Mouse (Mus musculus) frontal cortex, adult 2 months (tissue): Measurements from ENCODE around the gene Rims1. TPM values are rescaled to one million over a fixed set of nuclear protein-coding genes. Genes with fewer than 3 reads are reported as not detected.

ENCODE experiments used
- DNase-seq, 2 experiments: peaks; one replicate each; pipeline ENCODE4 v3.0.0; 2022; ENCODE audit warnings: low spot score in 1 of 2; ENCODE audit errors: extremely low spot score in 1 of 2
- polyA plus RNA-seq: library from polyadenylated mRNA; depleted of rRNA; stranded (reverse); fragments of >200 nt; gene quantifications from 2 replicates; pipeline ENCODE4 v1.2.3, GENCODE M21; 2012

Rims1 gene
- polyA plus RNA-seq, 1 experiment: 130 TPM

DNA sequence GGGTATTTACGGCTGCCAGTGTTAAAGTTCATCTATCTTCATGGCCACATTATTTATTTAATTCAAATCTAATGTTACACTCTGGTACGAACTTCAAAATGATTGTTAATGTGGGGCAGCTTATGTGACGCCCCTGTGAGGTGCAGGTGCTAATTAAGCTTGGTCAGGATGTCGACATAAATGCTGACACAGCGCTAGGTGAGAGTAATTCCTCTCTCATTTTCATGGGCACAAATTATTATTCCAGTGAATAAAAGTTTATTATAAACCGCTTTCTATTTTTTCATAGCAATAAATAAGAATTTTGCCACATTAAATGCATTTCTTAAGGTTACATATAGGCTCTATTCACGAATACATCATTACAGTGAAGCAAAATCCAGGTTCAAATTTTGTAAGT lies 395.6 kb downstream of the Rims1 start:
- no peak for DNase-seq

- DNase-seq: peak in 1 of 2 experiments; percentile 32
Measured at GRCm38 (mm10) chr1:22386361-22386760, 419.4 kb downstream of the Rims1 start.

DNA sequence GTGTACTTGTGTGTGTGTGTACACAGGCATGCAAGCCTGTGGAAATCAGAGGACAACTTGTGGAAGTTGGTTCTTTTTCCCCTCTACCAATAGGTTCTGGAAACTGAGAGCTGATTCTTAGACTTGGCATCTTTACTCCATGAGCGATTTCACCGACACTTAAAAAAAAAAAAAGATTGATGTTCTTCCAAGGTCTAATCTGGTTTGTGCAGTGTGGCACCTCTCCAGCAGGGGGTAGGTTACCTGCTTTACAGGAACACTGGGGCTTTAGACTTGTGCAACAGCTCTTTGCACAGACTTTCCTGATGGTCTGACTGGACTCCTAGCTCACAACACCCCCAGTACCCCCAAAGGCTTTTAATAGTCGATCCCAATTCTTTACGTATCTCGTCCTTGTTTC lies 428.1 kb downstream of the Rims1 start:
- DNase-seq: no peak

GRCm38 (mm10) chr1:22377062-22377461 lies 428.7 kb downstream of the Rims1 start:
- DNase-seq: no peak

DNA sequence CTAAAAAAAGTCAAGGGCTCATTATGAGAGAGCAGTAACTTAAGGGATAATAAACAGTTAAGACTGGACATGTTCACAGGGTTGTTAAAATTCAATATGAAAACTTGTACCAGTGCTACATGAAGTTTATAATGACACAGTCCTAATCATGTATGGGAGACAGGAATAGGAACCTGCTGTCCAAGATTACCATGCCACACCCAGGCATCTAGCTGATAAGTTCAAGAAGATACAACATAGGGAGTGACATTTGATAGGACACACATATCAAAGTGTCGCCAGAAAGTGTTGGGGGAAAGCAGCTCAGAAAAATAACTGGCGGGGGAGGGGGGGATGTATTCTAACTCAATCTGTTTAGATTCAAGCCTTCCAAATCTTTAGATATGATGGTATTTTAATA lies 449.6 kb downstream of the Rims1 start:
- DNase-seq: no peak

GRCm38 (mm10) chr1:22353687-22354086 lies 452.1 kb downstream of the Rims1 start:
- DNase-seq: no peak

DNA sequence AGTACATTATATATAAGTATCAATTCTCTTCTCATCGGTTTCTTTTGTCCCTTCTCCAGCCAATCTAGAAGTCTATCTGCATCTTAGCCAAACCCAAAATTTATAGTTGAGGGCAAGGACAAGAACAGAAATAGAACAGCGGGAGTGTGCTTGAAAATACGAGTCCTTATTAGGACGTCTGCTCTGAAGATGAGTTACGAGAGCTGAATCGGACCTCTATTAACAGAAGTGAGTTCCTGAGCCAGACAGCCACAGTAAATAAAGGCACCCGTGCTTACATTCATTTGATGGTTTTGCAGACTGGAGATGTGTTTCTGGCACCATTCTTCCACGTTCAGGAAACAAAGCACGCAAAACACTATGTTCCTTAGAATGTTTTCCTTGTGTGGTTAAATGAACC lies 466.9 kb downstream of the Rims1 start:
- DNase-seq: no peak

- DNase-seq: no peak
Measured at GRCm38 (mm10) chr1:22320941-22321676, 484.7 kb downstream of the Rims1 start.

GRCm38 (mm10) chr1:22315537-22315936 lies 490.3 kb downstream of the Rims1 start:
- DNase-seq: no peak

- DNase-seq: no peak
Measured at GRCm38 (mm10) chr1:22311471-22311870, 494.3 kb downstream of the Rims1 start.

DNA sequence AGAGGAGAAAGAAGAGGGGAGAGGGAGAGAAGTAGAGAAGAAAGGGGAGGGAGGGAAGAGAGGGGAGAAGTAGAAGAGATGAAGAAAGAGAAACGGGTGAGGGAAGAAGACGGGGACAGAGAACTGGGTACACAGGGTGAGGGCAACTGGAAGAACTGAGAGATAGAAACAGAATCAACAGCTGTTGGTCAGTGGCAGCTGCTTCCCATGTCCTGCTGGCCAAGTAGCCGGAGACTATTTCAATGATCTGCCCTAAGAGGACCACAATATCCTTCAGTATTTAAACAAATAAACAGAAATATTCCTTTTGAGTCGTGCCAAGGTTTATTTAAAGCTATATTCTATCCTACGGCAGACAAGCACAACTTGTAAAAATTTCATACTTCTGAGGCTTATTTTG lies 499.3 kb downstream of the Rims1 start:
- no peak for DNase-seq

DNA sequence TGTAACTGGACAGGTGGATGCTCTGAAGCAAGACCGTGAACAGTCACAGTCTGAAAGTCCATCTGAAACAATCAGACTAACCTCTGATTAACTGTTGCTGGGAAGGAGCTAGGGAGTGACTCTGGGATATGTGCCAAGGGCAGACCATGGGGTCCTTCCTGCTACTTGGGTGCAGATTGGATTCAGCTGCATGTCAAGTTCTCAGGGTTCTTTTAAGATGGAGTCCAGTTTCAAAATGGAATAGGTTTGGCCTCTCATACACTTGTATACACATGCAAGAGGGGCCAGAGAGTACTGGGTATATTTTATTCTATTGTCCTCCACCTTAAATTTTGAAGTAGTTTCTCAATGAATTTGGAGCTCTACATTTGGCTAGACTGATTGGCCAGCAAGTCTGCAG lies 499.9 kb downstream of the Rims1 start:
- no peak for DNase-seq

DNA sequence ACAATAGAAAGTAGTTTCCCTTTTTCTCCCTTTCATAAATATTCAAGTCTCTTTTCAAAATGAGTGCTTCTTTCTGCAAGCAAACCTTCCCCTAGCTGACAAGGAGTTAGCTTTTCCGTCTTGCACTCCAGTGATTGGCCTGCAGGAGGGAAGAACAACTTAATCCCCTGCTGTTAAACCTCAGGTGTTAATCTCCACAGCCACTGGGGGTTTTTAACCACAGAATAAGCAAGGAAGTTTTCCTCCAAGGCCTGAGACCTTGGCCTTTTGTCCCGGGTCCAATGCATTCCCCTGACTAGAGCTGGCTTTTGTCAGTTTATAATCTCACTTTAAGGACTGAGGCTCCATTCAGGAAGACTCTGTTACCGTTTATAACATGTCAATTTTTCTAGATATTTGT lies 511.8 kb downstream of the Rims1 start:
- DNase-seq: no peak

- no peak for DNase-seq
Measured at GRCm38 (mm10) chr1:22293310-22293709, 512.5 kb downstream of the Rims1 start.

- no peak for DNase-seq
Measured at GRCm38 (mm10) chr1:22286807-22287206, 519.0 kb downstream of the Rims1 start.

GRCm38 (mm10) chr1:22279954-22280353 lies 525.8 kb downstream of the Rims1 start:
- DNase-seq: no peak

- DNase-seq: no peak
Measured at GRCm38 (mm10) chr1:22274081-22274480, 531.7 kb downstream of the Rims1 start.

DNA sequence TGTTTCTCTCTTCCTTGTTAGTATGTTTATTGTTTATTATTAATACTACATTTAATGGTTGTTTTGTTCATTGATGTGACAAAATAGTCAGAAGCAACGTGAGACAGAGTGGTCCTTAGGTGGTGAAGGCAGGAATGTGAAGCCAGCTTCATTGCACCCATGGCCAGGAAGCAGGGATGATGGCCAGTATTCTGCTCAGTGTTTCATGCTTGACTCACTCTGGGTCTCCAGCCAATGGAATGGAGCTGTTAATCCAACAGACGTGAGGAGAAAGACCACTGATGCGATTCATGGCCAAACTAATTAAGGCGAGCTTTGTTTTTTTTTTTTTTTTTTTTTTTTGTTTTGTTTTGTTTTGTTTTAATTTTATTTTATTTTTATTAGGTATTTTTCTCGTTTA lies 535.7 kb downstream of the Rims1 start:
- DNase-seq: no peak

GRCm38 (mm10) chr1:22268581-22269359 lies 537.0 kb downstream of the Rims1 start:
- peak; percentile 79 to 94 for DNase-seq

DNA sequence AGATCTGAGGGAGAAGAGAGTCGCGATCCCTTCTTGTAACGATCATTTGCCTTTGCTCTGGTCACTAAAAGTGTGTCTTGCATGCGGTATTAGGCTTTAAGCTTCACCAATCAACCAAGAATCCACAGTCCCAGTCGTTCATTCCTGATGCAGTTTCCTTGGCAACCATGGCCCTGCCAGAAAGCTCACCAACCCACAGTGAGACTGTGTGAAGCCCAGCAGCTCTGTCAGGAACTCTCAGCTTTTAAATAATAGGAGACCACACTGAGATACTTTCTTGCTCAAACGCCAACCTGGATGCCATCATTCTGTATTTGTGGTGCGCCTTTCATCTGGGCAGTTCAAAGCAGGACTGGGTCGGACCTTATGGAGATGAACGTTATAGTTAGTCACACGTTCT lies 539.3 kb downstream of the Rims1 start:
- peak in 1 of 2 experiments; percentile 61 for DNase-seq

GRCm38 (mm10) chr1:22265528-22265927 lies 540.3 kb downstream of the Rims1 start:
- DNase-seq: no peak
